Mouse (Mus musculus) CH12.LX (cell line): ENCODE measurements at regions not wholly inside any gene's neighbourhood (a gene's known extent, or its start where the extent isn't known, plus 50 kb on each side); places are given as distances from the start of the nearest gene placed in this dataset.

Experiments used
- DNase-seq: peaks from one replicate; pipeline ENCODE4 v3.0.0-alpha.2; 2013; ENCODE audit errors: extremely low read depth
- H3K27ac ChIP-seq: 2 replicates; pipeline ENCODE4 v1.5.1; 2012; ENCODE audit warnings: low read depth, mild to moderate bottlenecking, control low read depth, moderate library complexity; ENCODE audit not compliant: insufficient read depth
- H3K27me3 ChIP-seq: replicated peaks from 2 replicates; pipeline ENCODE3; 2012; ENCODE audit warnings: inconsistent platforms
- H3K36me3 ChIP-seq, 2 experiments: replicated peaks in 1 of 2; 2 replicates each; pipeline versions ENCODE3 to v1.6.1; 2012; ENCODE audit warnings: inconsistent platforms in 1 of 2, low read length in 1 of 2, mild to moderate bottlenecking in 1 of 2, mixed read lengths in 1 of 2, moderate library complexity in 1 of 2; ENCODE audit not compliant: control insufficient read depth in 1 of 2, insufficient read depth in 1 of 2
- H3K4me1 ChIP-seq, 2 experiments: 2 replicates each; pipeline ENCODE4 v1.6.1; 2012; ENCODE audit warnings: inconsistent platforms in 1 of 2, moderate library complexity in 1 of 2; ENCODE audit not compliant: insufficient read depth in 2 of 2, control insufficient read depth in 1 of 2
- H3K4me2 ChIP-seq: 2 replicates; pipeline ENCODE4 v1.6.1; 2012; ENCODE audit warnings: low read depth, mild to moderate bottlenecking, control low read depth; ENCODE audit not compliant: poor library complexity, insufficient read depth, severe bottlenecking
- H3K4me3 ChIP-seq, 3 experiments: fragments of 150-350 bp in 1 of 3; sonication (generic) in 1 of 3; replicated peaks in 1 of 3; 2 replicates each; pipeline versions ENCODE3 to v1.5.1; 2011 to 2012; ENCODE audit warnings: low read depth in 2 of 3, low read length in 2 of 3, mild to moderate bottlenecking in 2 of 3, moderate library complexity in 2 of 3, control low read depth in 1 of 3, improper control_type of control experiment in 1 of 3, inconsistent platforms in 1 of 3, mixed read lengths in 1 of 3; ENCODE audit not compliant: poor library complexity in 1 of 3
- H3K79me2 ChIP-seq: replicated peaks from 2 replicates; pipeline ENCODE4 v1.6.1; 2012; ENCODE audit warnings: mild to moderate bottlenecking, moderate library complexity; ENCODE audit not compliant: control insufficient read depth, poor library complexity, insufficient read depth, severe bottlenecking; ENCODE audit errors: extremely low read depth
- H3K9ac ChIP-seq: 2 replicates; pipeline ENCODE4 v1.6.1; 2012; ENCODE audit warnings: low read depth, mild to moderate bottlenecking, control low read depth, moderate library complexity; ENCODE audit not compliant: insufficient read depth
- H3K9me3 ChIP-seq: replicated peaks from 2 replicates; pipeline ENCODE3; 2012; ENCODE audit warnings: low read length, inconsistent platforms, mixed read lengths
- CTCF ChIP-seq, 2 experiments: IDR thresholded peaks in 1 of 2; conservative IDR thresholded peaks in 1 of 2; 2 replicates each; pipeline ENCODE4 v1.5.1; 2011 to 2012; ENCODE audit warnings: low read depth in 2 of 2, low read length in 2 of 2, improper control_type of control experiment in 1 of 2, inconsistent platforms in 1 of 2, mild to moderate bottlenecking in 1 of 2, moderate library complexity in 1 of 2
- E2F4 ChIP-seq: IDR thresholded peaks from 2 replicates; pipeline ENCODE4 v1.6.1; 2011; ENCODE audit warnings: low read depth, low read length, improper control_type of control experiment; ENCODE audit not compliant: insufficient replicate concordance
- IRF4 ChIP-seq: IDR thresholded peaks from 2 replicates; pipeline ENCODE4 v1.6.1; 2014; ENCODE audit warnings: low read depth, mild to moderate bottlenecking, inconsistent platforms, low read length, improper control_type of control experiment
- JUN ChIP-seq: IDR thresholded peaks from 2 replicates; pipeline ENCODE4 v1.6.1; 2011; ENCODE audit warnings: low read depth, mild to moderate bottlenecking, low read length, improper control_type of control experiment, moderate library complexity; ENCODE audit not compliant: insufficient read depth
- MAFK ChIP-seq: IDR thresholded peaks from 2 replicates; pipeline ENCODE4 v1.6.1; 2011; ENCODE audit warnings: low read length, improper control_type of control experiment; ENCODE audit not compliant: insufficient replicate concordance
- NELFE ChIP-seq: IDR thresholded peaks from 2 replicates; pipeline ENCODE4 v1.6.1; 2011; ENCODE audit warnings: low read depth, low read length, improper control_type of control experiment
- NRF1 ChIP-seq: IDR thresholded peaks from 2 replicates; pipeline ENCODE4 v1.6.1; 2014; ENCODE audit warnings: low read depth, mild to moderate bottlenecking, inconsistent platforms, low read length, improper control_type of control experiment, moderate library complexity
- PAX5 ChIP-seq: IDR thresholded peaks from 2 replicates; pipeline ENCODE4 v1.6.1; 2012; ENCODE audit warnings: low read length, inconsistent platforms, mixed read lengths
- POLR2A ChIP-seq: IDR thresholded peaks from 2 replicates; pipeline ENCODE4 v1.6.1; 2011; ENCODE audit warnings: low read depth, mild to moderate bottlenecking, improper control_type of control experiment, low read length
- RAD21 ChIP-seq: IDR thresholded peaks from 2 replicates; pipeline ENCODE4 v1.6.1; 2011; ENCODE audit warnings: low read depth, mild to moderate bottlenecking, low read length, improper control_type of control experiment, moderate library complexity
- SIN3A ChIP-seq: IDR thresholded peaks from 2 replicates; pipeline ENCODE4 v1.6.1; 2012; ENCODE audit warnings: low read length, improper control_type of control experiment, inconsistent platforms
- SMC3 ChIP-seq: IDR thresholded peaks from 2 replicates; pipeline ENCODE4 v1.6.1; 2011; ENCODE audit warnings: low read depth, low read length, improper control_type of control experiment
- ZC3H11A ChIP-seq: IDR thresholded peaks from 2 replicates; pipeline ENCODE4 v1.6.1; 2012; ENCODE audit warnings: low read depth, mild to moderate bottlenecking, inconsistent platforms, low read length, improper control_type of control experiment
- ZNF384 ChIP-seq: IDR thresholded peaks from 2 replicates; pipeline ENCODE4 v1.6.1; 2012; ENCODE audit warnings: low read depth, low read length, improper control_type of control experiment, inconsistent platforms
- dilution Hi-C: fragments of 300-500 bp; cut with MboI; formaldehyde crosslinking; loops from 2 replicates; pipeline ENCODE4 v1.14.3; 2020; ENCODE audit warnings: low sequenced_read_pairs; ENCODE audit not compliant: extremely low pct_unique_long_range_greater_than_20kb, extremely low pct_ligation_motif_present
- in situ Hi-C: fragments of 300-500 bp; cut with MboI; formaldehyde crosslinking; loops from 3 replicates; pipeline ENCODE4 v1.14.3; 2019; ENCODE audit warnings: low sequenced_read_pairs, low pct_ligation_motif_present, low pct_unique_long_range_greater_than_20kb, mixed read lengths

DNA sequence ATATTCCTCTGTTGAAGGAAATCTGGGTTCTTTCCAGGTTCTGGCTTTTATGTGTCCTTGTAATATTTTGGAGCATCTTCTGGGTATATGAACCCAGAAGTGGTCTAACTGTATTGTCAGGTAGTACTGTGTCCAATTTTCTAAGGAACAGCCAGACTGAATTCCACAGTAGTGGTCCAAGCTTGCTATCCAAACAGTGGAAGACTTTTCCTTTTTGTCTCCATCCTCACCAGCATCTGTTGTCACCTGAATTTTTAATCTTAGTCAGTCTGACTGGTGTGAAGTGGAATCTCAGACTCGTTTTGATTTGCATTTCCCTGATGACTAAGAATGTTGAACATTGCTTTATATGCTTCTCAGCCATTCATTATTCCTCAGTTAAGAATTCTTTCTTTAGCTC, 114.8 kb upstream of the Adcyap1 start:
- in situ Hi-C loops: no loop called here
- H3K4me3 ChIP-seq: no peak overlapping the region

DNA sequence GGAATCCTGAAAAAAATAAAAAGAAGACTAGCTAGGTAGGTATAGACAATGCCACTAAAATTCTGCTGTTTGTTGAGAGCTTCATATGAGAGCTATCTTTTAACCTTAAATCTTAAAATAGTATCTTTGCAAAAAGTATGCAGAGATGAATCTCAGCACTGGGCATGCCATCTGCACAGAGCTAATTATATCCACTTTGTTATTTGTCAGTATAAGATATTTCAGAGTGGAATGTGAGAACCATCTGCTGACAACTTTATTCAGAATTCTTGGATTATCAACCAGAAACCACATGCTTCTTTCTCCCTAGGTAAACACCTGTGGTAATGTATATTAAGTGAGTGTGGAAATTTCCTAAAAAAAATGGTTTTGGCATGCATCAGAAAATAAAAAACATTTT, 94.3 kb upstream of the Adcyap1 start:
- Histone ChIP-seq H3K27me3 (no peaks in the 10 kb centered on the region), H3K79me2 (no peaks in the 10 kb centered on the region), H3K9me3 (peaks cover 13% of the 10 kb centered on the region), H3K36me3 (no peaks in the 10 kb centered on the region), H3K9ac (no peak overlapping the region), H3K4me1 (no peaks in the 10 kb centered on the region), H3K4me3 (no peak overlapping the region), H3K4me2 (no peak overlapping the region), H3K27ac (no peak overlapping the region)
- DNase-seq: no peak
- TF ChIP-seq ZNF384 (no peak), E2F4 (no peak)
- dilution Hi-C loops (no loop called here), in situ Hi-C loops (no loop called here)

More for the DNA sequence above, 114.8 kb upstream of the Adcyap1 start:
- Histone ChIP-seq H3K4me1 (no peaks in the 10 kb centered on the region), H3K36me3 (no peaks in the 10 kb centered on the region), H3K27me3 (no peaks in the 10 kb centered on the region), H3K4me2 (no peak overlapping the region), H3K9me3 (peaks cover 3% of the 10 kb centered on the region), H3K9ac (no peak overlapping the region), H3K27ac (no peak overlapping the region), H3K79me2 (no peaks in the 10 kb centered on the region)
- no peak for DNase-seq
- no peak for TF ChIP-seq IRF4
- TF ChIP-seq ZNF384: no peak
- no peak for TF ChIP-seq JUN
- dilution Hi-C loops: no loop called here

DNA sequence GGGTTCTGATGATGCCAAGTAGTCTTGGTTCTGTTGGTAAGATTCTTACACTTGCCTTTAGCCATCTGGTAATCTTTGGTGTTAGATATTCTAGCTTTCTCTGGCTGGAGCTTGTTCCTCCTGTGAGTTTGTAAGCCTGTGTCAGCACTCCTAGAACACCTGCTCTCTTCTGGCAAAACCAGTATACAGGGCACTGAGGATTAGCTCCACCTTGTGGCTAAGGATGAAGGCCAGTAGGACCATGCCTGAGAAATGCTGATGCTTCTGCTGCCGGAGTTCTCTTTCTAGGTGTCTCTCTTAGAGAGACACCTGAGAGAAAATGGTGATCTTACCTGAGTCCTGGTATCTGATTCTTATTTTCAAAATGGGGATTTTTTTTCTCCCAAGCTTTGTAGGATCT, 58.8 kb upstream of the Adcyap1 start:
- H3K9ac ChIP-seq: no peak overlapping the region
- H3K4me3 ChIP-seq: no peak overlapping the region
- H3K36me3 ChIP-seq: no peaks in the 10 kb centered on the region
- DNase-seq: no peak
- H3K9me3 ChIP-seq: peaks cover 4% of the 10 kb centered on the region
- in situ Hi-C loops (no loop called here), dilution Hi-C loops (no loop called here)
- H3K4me1 ChIP-seq: no peaks in the 10 kb centered on the region
- no peaks in the 10 kb centered on the region for H3K27me3 ChIP-seq
- H3K4me2 ChIP-seq: no peak overlapping the region
- TF ChIP-seq CTCF (conservative IDR thresholded peaks at IDR 0.05 in 1 of 2, IDR thresholded peaks at IDR 0.05 in 1 of 2; ENCODE audit: low read depth in 2 of 2, low read length in 2 of 2): peak in 1 of 2 experiments; percentile 24; a peak in 2 of 4 replicates
- no peak for TF ChIP-seq MAFK
- TF ChIP-seq, all 38 proteins: peak for 1
- Histone ChIP-seq H3K79me2 (no peaks in the 10 kb centered on the region), H3K27ac (no peak overlapping the region)

DNA sequence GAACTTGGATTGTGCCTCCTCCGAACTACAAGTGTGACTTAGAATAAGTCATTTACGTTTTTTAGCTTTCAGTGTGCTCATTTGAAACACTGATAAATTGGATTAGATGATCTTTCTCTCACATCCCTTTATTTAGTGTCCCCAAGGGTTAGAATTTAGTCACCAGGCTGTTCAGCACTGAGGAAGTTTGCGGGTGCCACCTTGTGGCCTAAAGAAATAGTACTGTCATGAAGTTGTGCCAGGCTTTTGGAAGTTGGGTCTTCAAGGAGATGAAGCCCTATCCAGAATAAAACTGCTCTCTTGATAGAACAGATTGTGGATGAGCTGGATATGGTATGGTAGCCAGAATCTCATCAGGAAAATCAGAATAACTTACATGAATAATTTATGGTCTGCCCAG, 57.7 kb upstream of the Adcyap1 start:
- H3K36me3 ChIP-seq: no peaks in the 10 kb centered on the region
- in situ Hi-C loops: no loop called here
- no peak overlapping the region for H3K4me3 ChIP-seq

More for the DNA sequence above, 57.7 kb upstream of the Adcyap1 start:
- no peak for DNase-seq
- dilution Hi-C loops: no loop called here
- Histone ChIP-seq H3K4me2 (no peak overlapping the region), H3K9ac (no peak overlapping the region), H3K27ac (no peak overlapping the region), H3K4me1 (no peaks in the 10 kb centered on the region), H3K79me2 (no peaks in the 10 kb centered on the region), H3K9me3 (peaks cover 10% of the 10 kb centered on the region), H3K27me3 (no peaks in the 10 kb centered on the region)
- TF ChIP-seq NELFE (no peak), RAD21 (peak; percentile 53), IRF4 (no peak), CTCF (conservative IDR thresholded peaks at IDR 0.05 in 1 of 2, IDR thresholded peaks at IDR 0.05 in 1 of 2; ENCODE audit: low read depth in 2 of 2, low read length in 2 of 2) (peak in 1 of 2 experiments; percentile 56; a peak in 2 of 4 replicates), POLR2A (no peak), NRF1 (no peak), PAX5 (no peak), E2F4 (no peak), SMC3 (peak; percentile 43; the same call in 1 of the 2 replicates), SIN3A (no peak), ZC3H11A (no peak)
